Mouse (Mus musculus): ENCODE results near the gene Tmem53. TPM values are rescaled to one million over a fixed set of nuclear protein-coding genes. Genes with fewer than 3 reads are reported as not detected.

The Tmem53 gene
- polyA plus RNA-seq, 1 experiment, result not detected

GRCm38 (mm10) chr4:117291696-117292095 is 39.9 kb downstream of the Tmem53 start:
- Histone ChIP-seq H3K27ac (ENCODE audit: insufficient read depth, low read depth, low read length) (no peak overlapping the region), H3K4me3 (ENCODE audit: insufficient read depth, low read length) (no peak overlapping the region)
- TF ChIP-seq CTCF (IDR thresholded peaks at IDR 0.05; ENCODE audit: low read depth, low read length) (no peak), POLR2A (IDR thresholded peaks at IDR 0.05; ENCODE audit: borderline replicate concordance, low read depth, low read length) (no peak)

GRCm38 (mm10) chr4:117296849-117297593 is 45.3 kb downstream of the Tmem53 start:
- Histone ChIP-seq H3K4me1 (ENCODE audit: control insufficient read depth, insufficient read depth, low read length) (no peaks in the 10 kb centered on the region), H3K27ac (ENCODE audit: insufficient read depth, low read depth, low read length) (no peak overlapping the region), H3K4me3 (ENCODE audit: insufficient read depth, low read length) (no peak overlapping the region)
- TF ChIP-seq CTCF (IDR thresholded peaks at IDR 0.05; ENCODE audit: low read depth, low read length), result no peak

More at GRCm38 (mm10) chr4:117291696-117292095, 39.9 kb downstream of the Tmem53 start:
- peaks cover 14% of the 10 kb centered on the region for H3K4me1 ChIP-seq (ENCODE audit: control insufficient read depth, insufficient read depth, low read length)

GRCm38 (mm10) chr4:117297819-117298218 is 46.1 kb downstream of the Tmem53 start:
- no peak overlapping the region for H3K4me3 ChIP-seq (ENCODE audit: insufficient read depth, low read length)
- no peak overlapping the region for H3K27ac ChIP-seq (ENCODE audit: insufficient read depth, low read depth, low read length)
- TF ChIP-seq POLR2A (IDR thresholded peaks at IDR 0.05; ENCODE audit: borderline replicate concordance, low read depth, low read length) (no peak), CTCF (IDR thresholded peaks at IDR 0.05; ENCODE audit: low read depth, low read length) (no peak)
- H3K4me1 ChIP-seq (ENCODE audit: control insufficient read depth, insufficient read depth, low read length), result no peaks in the 10 kb centered on the region

GRCm38 (mm10) chr4:117299921-117300320 is 48.2 kb downstream of the Tmem53 start:
- TF ChIP-seq CTCF (IDR thresholded peaks at IDR 0.05; ENCODE audit: low read depth, low read length) (no peak), POLR2A (IDR thresholded peaks at IDR 0.05; ENCODE audit: borderline replicate concordance, low read depth, low read length) (no peak)
- Histone ChIP-seq H3K4me1 (ENCODE audit: control insufficient read depth, insufficient read depth, low read length) (no peaks in the 10 kb centered on the region), H3K27ac (ENCODE audit: insufficient read depth, low read depth, low read length) (no peak overlapping the region), H3K4me3 (ENCODE audit: insufficient read depth, low read length) (no peak overlapping the region)

GRCm38 (mm10) chr4:117302027-117302806 is 50.5 kb downstream of the Tmem53 start:
- TF ChIP-seq POLR2A (IDR thresholded peaks at IDR 0.05; ENCODE audit: borderline replicate concordance, low read depth, low read length) (no peak), CTCF (IDR thresholded peaks at IDR 0.05; ENCODE audit: low read depth, low read length) (no peak)
- Histone ChIP-seq H3K4me1 (ENCODE audit: control insufficient read depth, insufficient read depth, low read length) (no peaks in the 10 kb centered on the region), H3K4me3 (ENCODE audit: insufficient read depth, low read length) (no peak overlapping the region), H3K27ac (ENCODE audit: insufficient read depth, low read depth, low read length) (no peak overlapping the region)

- Histone ChIP-seq H3K27ac (ENCODE audit: insufficient read depth, low read depth, low read length) (no peak overlapping the region), H3K4me3 (ENCODE audit: insufficient read depth, low read length) (no peak overlapping the region), H3K4me1 (ENCODE audit: control insufficient read depth, insufficient read depth, low read length) (no peaks in the 10 kb centered on the region)
- TF ChIP-seq POLR2A (IDR thresholded peaks at IDR 0.05; ENCODE audit: borderline replicate concordance, low read depth, low read length), result no peak
- TF ChIP-seq CTCF (IDR thresholded peaks at IDR 0.05; ENCODE audit: low read depth, low read length), result no peak
Measured at GRCm38 (mm10) chr4:117303581-117304238, 52.0 kb downstream of the Tmem53 start.

GRCm38 (mm10) chr4:117304239-117305025 is 52.7 kb downstream of the Tmem53 start:
- H3K27ac ChIP-seq (ENCODE audit: insufficient read depth, low read depth, low read length), result no peak overlapping the region
- no peaks in the 10 kb centered on the region for H3K4me1 ChIP-seq (ENCODE audit: control insufficient read depth, insufficient read depth, low read length)
- no peak overlapping the region for H3K4me3 ChIP-seq (ENCODE audit: insufficient read depth, low read length)
- TF ChIP-seq POLR2A (IDR thresholded peaks at IDR 0.05; ENCODE audit: borderline replicate concordance, low read depth, low read length) (no peak), CTCF (IDR thresholded peaks at IDR 0.05; ENCODE audit: low read depth, low read length) (no peak)

GRCm38 (mm10) chr4:117305461-117305860 is 53.7 kb downstream of the Tmem53 start:
- Histone ChIP-seq H3K4me3 (ENCODE audit: insufficient read depth, low read length) (no peak overlapping the region), H3K27ac (ENCODE audit: insufficient read depth, low read depth, low read length) (no peak overlapping the region), H3K4me1 (ENCODE audit: control insufficient read depth, insufficient read depth, low read length) (no peaks in the 10 kb centered on the region)
- no peak for TF ChIP-seq CTCF (IDR thresholded peaks at IDR 0.05; ENCODE audit: low read depth, low read length)
- TF ChIP-seq POLR2A (IDR thresholded peaks at IDR 0.05; ENCODE audit: borderline replicate concordance, low read depth, low read length), result no peak

GRCm38 (mm10) chr4:117307270-117307669 is 55.5 kb downstream of the Tmem53 start:
- Histone ChIP-seq H3K4me1 (ENCODE audit: control insufficient read depth, insufficient read depth, low read length) (no peaks in the 10 kb centered on the region), H3K27ac (ENCODE audit: insufficient read depth, low read depth, low read length) (no peak overlapping the region), H3K4me3 (ENCODE audit: insufficient read depth, low read length) (no peak overlapping the region)
- TF ChIP-seq POLR2A (IDR thresholded peaks at IDR 0.05; ENCODE audit: borderline replicate concordance, low read depth, low read length) (no peak), CTCF (IDR thresholded peaks at IDR 0.05; ENCODE audit: low read depth, low read length) (no peak)

All from bone marrow macrophage, adult 2 months (primary cell).